Mouse (Mus musculus) G1E (cell line): ENCODE results near the gene Mfsd4b3. TPM values are rescaled to one million over a fixed set of nuclear protein-coding genes. Genes with fewer than 3 reads are reported as not detected.

Experiments
- ATAC-seq: 2 replicates; pipeline ENCODE4 v1.8.0; 2016; ENCODE audit warnings: mild to moderate bottlenecking; ENCODE audit not compliant: insufficient number of reproducible peaks, poor library complexity, low FRiP score, severe bottlenecking; ENCODE audit errors: extremely low read depth
- DNase-seq: peaks from one replicate; pipeline ENCODE4 v3.0.0; 2012; ENCODE audit warnings: low spot score
- H3K27me3 ChIP-seq: 2 replicates; pipeline ENCODE4 v1.6.1; 2012; ENCODE audit warnings: mild to moderate bottlenecking, low read length, inconsistent platforms; ENCODE audit not compliant: insufficient read depth
- H3K36me3 ChIP-seq: replicated peaks from 2 replicates; pipeline ENCODE3; 2012; ENCODE audit warnings: mild to moderate bottlenecking, inconsistent platforms
- H3K4me1 ChIP-seq: 2 replicates; pipeline ENCODE4 v1.6.1; 2012; ENCODE audit warnings: low read depth, low read length, inconsistent platforms, mixed read lengths; ENCODE audit not compliant: insufficient read depth
- H3K4me3 ChIP-seq: 2 replicates; pipeline ENCODE4 v1.5.1; 2012; ENCODE audit warnings: low read depth, mild to moderate bottlenecking, inconsistent platforms, low read length, moderate library complexity, mixed read lengths
- H3K9me3 ChIP-seq: replicated peaks from 2 replicates; pipeline ENCODE4 v1.6.1; 2012; ENCODE audit warnings: inconsistent platforms
- CTCF ChIP-seq: IDR thresholded peaks from 2 replicates; pipeline ENCODE4 v1.5.1; 2012; ENCODE audit warnings: low read depth, low read length, inconsistent platforms, mixed read lengths
- GATA1 ChIP-seq: IDR thresholded peaks from 2 replicates; pipeline ENCODE4 v1.6.1; 2012; ENCODE audit warnings: borderline replicate concordance, low read length, inconsistent platforms, mixed read lengths
- GATA2 ChIP-seq: IDR thresholded peaks from 2 replicates; pipeline ENCODE4 v1.6.1; 2012; ENCODE audit warnings: low read depth, low read length, inconsistent platforms, borderline replicate concordance
- POLR2AphosphoS5 ChIP-seq: IDR thresholded peaks from 2 replicates; pipeline ENCODE4 v1.6.1; 2012; ENCODE audit warnings: low read depth, low read length, inconsistent platforms; ENCODE audit not compliant: insufficient replicate concordance
- TAL1 ChIP-seq: conservative IDR thresholded peaks from 2 replicates; pipeline ENCODE4 v1.6.1; 2012; ENCODE audit warnings: low read depth, low read length, inconsistent platforms, mixed read lengths
- polyA plus RNA-seq: library from polyadenylated mRNA; stranded (reverse); fragments of >175 nt; gene quantifications from 2 replicates; pipeline ENCODE4 v1.2.3, GENCODE M21; 2012
- total RNA-seq, 2 experiments: library from RNA; stranded (forward) in 1 of 2; stranded (reverse) in 1 of 2; fragments of 200-1000 nt in 1 of 2; fragments of >200 nt in 1 of 2; fragmentation: Nextera tagmentation in 1 of 2; gene quantifications; 2 replicates each; pipeline ENCODE4 v1.2.3; 2014 to 2017

Gene Mfsd4b3
- total and polyA plus RNA-seq, 3 experiments: 0.16 TPM; not detected in 2

GRCm38 (mm10) chr10:39904191-39904590, 55.8 kb downstream of the Mfsd4b3 start:
- TF ChIP-seq POLR2AphosphoS5 (no peak), GATA1 (no peak)
- Histone ChIP-seq H3K4me3 (no peak overlapping the region), H3K4me1 (no peaks in the 10 kb centered on the region; the same call in 1 of the 2 replicates), H3K27me3 (peaks cover 28% of the 10 kb centered on the region), H3K36me3 (no peaks in the 10 kb centered on the region), H3K9me3 (no peaks in the 10 kb centered on the region)
- ATAC-seq (no peak), DNase-seq (no peak)

GRCm38 (mm10) chr10:39898874-39899371, 61.0 kb downstream of the Mfsd4b3 start, which contains the start of gene Mfsd4b4:
Gene Mfsd4b4, minus strand, starts transcription at chr10:39899238.
- DNase-seq: peak; percentile 80
- Histone ChIP-seq H3K4me3 (peak within 1 kb of the TSS; percentile 78), H3K27me3 (peaks cover 3% of the 10 kb centered on the region; the same call in 1 of the 2 replicates)

More at GRCm38 (mm10) chr10:39898874-39899371, 61.0 kb downstream of the Mfsd4b3 start, which contains the start of gene Mfsd4b4:
- TF ChIP-seq GATA1 (no peak), TAL1 (no peak), POLR2AphosphoS5 (no peak), CTCF (no peak), GATA2 (no peak)
- Histone ChIP-seq H3K4me1 (peaks cover 16% of the 10 kb centered on the region), H3K9me3 (no peaks in the 10 kb centered on the region), H3K36me3 (no peaks in the 10 kb centered on the region)
- peak; percentile 72 for ATAC-seq

Other genes with a start within 250 kb of the Mfsd4b3 start
- gene Rev3l, start 228.0 kb downstream of the Mfsd4b3 start, total RNA-seq (2014; fragmentation: Nextera tagmentation): 70.5 and 76.6 TPM in 2 replicates
- 35.0 and 44.0 TPM in 2 replicates for gene Rev3l, start 228.0 kb downstream of the Mfsd4b3 start, total RNA-seq (2017)
- 1.6 and 1.8 TPM in 2 replicates for gene Rev3l, start 228.0 kb downstream of the Mfsd4b3 start, polyA plus RNA-seq
- 3.0 and 5.9 TPM in 2 replicates for gene Mfsd4b4, start 60.9 kb downstream of the Mfsd4b3 start, total RNA-seq (2014; fragmentation: Nextera tagmentation)
- gene Mfsd4b4, start 60.9 kb downstream of the Mfsd4b3 start, total RNA-seq (2017): 5.4 and 5.8 TPM in 2 replicates
- 0.44 and 0.55 TPM in 2 replicates for gene Mfsd4b4, start 60.9 kb downstream of the Mfsd4b3 start, polyA plus RNA-seq
- gene Mfsd4b2, start 33.2 kb downstream of the Mfsd4b3 start, total RNA-seq (2014; fragmentation: Nextera tagmentation): not detected in 2 replicates
- 0.05 and 0.06 TPM in 2 replicates for gene Mfsd4b2, start 33.2 kb downstream of the Mfsd4b3 start, total RNA-seq (2017)
- not detected in 2 replicates for gene Mfsd4b2, start 33.2 kb downstream of the Mfsd4b3 start, polyA plus RNA-seq
- not detected in 2 replicates for gene Mfsd4b5, start 26.5 kb upstream of the Mfsd4b3 start, total RNA-seq (2014; fragmentation: Nextera tagmentation)
- 0.12 and 0.22 TPM in 2 replicates for gene Mfsd4b5, start 26.5 kb upstream of the Mfsd4b3 start, total RNA-seq (2017)
- gene Mfsd4b5, start 26.5 kb upstream of the Mfsd4b3 start, polyA plus RNA-seq: not detected in 2 replicates
- gene Mfsd4b1, start 65.1 kb upstream of the Mfsd4b3 start, total RNA-seq (2014; fragmentation: Nextera tagmentation): not detected in 2 replicates
- 0.05 TPM in 1 of 2 replicates, not detected in the other for gene Mfsd4b1, start 65.1 kb upstream of the Mfsd4b3 start, total RNA-seq (2017)
- gene Mfsd4b1, start 65.1 kb upstream of the Mfsd4b3 start, polyA plus RNA-seq: not detected in 2 replicates
- 22.4 and 117 TPM in 2 replicates for gene Slc16a10, start 182.1 kb upstream of the Mfsd4b3 start, total RNA-seq (2014; fragmentation: Nextera tagmentation)
- gene Slc16a10, start 182.1 kb upstream of the Mfsd4b3 start, total RNA-seq (2017): 16.9 and 18.8 TPM in 2 replicates
- gene Slc16a10, start 182.1 kb upstream of the Mfsd4b3 start, polyA plus RNA-seq: 5.7 and 7.2 TPM in 2 replicates